Mouse (Mus musculus): ENCODE results near the gene Pik3ap1. TPM values are rescaled to one million over a fixed set of nuclear protein-coding genes. Genes with fewer than 3 reads are reported as not detected.
A peak's percentile ranks its signal among the peaks of the same experiment; 100 is the strongest.

Gene Pik3ap1
- polyA plus RNA-seq, 1 experiment from 2014 or later = 1.9 TPM

DNA sequence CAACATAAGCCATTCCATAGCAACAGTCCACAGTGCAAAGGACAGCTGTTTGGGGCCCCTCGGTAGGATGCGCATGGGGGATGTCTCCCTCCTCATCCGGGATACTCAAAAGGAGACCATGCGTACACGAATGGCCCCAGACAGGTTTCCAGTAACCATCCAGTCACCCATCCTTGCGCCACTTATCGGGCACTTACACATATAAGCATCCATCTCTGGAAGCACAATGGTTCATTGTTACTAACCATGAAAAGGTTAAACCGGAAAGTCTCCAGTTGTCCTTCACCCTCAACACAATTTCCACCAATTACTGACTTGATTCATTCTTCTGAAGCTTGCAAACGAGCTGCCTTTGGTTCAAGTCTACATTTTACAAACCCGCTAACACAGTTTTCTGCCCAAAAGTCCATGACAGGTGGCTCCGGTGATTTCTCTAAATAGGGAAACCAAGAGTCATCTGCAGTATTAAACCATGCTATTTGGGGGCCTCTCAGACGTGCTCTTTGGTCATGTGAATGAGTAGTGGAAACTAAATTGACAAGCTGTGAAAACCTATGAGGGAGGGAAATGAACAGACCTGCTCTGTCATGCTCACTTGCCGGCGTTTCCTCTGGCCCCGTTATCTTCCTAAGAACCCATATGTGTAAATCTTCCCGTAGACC lies 18.6 kb downstream of the Pik3ap1 start:
- Histone ChIP-seq H3K4me2 (replicated peaks) (no peak overlapping the region), H3K4me1 (no peaks in the 10 kb centered on the region), H3K9ac (no peak overlapping the region), H3K27me3 (no peaks in the 10 kb centered on the region; the same call in 1 of the 2 replicates), H3K36me3 (no peaks in the 10 kb centered on the region), H3K4me3 (no peak overlapping the region), H3K27ac (no peak overlapping the region), H3K9me3 (no peaks in the 10 kb centered on the region)
- WGBS = 88% methylated on average over 16 of the region's 16 CpGs
- ATAC-seq (ENCODE audit: low FRiP score, low read depth) = no peak

DNA sequence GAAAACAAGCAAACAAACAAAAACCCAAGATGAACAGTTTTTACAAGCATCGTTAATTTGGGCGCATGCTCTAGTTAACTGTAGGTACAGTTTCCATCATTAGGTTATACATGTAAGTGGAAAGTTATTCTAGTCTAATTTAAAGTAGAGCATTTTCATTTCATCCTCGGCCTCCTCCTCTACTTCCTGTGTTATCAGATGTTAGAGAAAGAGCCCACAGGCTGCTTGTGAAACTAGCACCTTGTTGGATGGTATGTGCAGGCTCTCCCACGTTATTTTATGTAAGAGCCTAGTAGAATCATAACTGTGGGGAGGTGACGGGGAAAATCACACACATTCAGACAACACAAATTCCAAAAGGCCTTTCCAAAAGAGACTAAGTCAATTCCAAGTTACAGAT lies 19.3 kb downstream of the Pik3ap1 start:
- Histone ChIP-seq H3K4me3 (no peak overlapping the region), H3K4me2 (replicated peaks) (no peak overlapping the region), H3K27me3 (no peaks in the 10 kb centered on the region; the same call in 1 of the 2 replicates), H3K27ac (no peak overlapping the region), H3K36me3 (no peaks in the 10 kb centered on the region), H3K9me3 (no peaks in the 10 kb centered on the region), H3K9ac (no peak overlapping the region), H3K4me1 (no peaks in the 10 kb centered on the region)
- ATAC-seq (ENCODE audit: low FRiP score, low read depth) = no peak
- 73% methylated on average over 5 of the region's 5 CpGs for WGBS

DNA sequence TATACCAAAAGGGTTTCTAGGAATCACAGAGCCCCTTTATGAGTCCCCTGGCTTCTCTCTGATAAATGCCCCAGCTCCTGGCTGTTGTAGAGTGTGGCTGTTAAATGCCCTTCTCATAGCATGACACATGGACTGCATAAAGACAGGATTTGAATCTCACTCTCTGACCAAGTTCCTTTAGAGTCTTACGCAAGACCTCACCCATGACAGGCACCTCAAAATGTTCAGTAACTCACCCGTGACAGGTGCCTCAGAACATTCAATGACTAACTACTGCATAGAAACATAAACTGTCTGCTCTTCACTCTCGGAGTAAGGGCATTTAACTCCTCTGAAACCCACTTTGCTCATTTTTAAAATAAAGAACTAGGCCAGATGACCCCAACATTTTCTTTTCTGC lies 20.4 kb downstream of the Pik3ap1 start:
- Histone ChIP-seq H3K9ac (no peak overlapping the region), H3K27ac (no peak overlapping the region), H3K27me3 (no peaks in the 10 kb centered on the region; the same call in 1 of the 2 replicates), H3K36me3 (no peaks in the 10 kb centered on the region), H3K4me3 (no peak overlapping the region), H3K9me3 (no peaks in the 10 kb centered on the region), H3K4me2 (replicated peaks) (no peak overlapping the region), H3K4me1 (no peaks in the 10 kb centered on the region)
- no peak for ATAC-seq (ENCODE audit: low FRiP score, low read depth)
- WGBS = 83% methylated on average over 3 of the region's 3 CpGs

DNA sequence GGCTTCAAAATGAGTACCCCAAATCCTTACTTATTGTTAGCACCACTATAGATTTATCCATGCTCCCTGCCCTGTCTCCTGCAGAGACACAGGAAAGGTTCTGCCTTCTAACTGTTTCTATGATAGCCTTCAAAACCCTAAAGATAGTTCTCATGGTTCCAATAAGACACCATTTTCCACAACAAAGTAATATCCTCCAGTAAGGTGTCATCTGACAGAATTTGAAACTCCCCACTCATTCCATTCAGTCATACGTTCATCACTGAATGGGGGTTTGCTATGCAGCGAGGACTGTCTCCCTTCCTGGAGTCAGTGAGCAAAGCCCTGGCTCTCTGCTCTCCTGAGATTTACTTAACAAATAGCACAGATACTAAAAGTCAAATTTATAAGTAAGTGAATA lies 21.9 kb downstream of the Pik3ap1 start:
- no peaks in the 10 kb centered on the region; the same call in 1 of the 2 replicates for H3K27me3 ChIP-seq
- H3K36me3 ChIP-seq = no peaks in the 10 kb centered on the region
- no peak overlapping the region for H3K9ac ChIP-seq
- no peaks in the 10 kb centered on the region for H3K9me3 ChIP-seq
- no peak for ATAC-seq (ENCODE audit: low FRiP score, low read depth)
- no peak overlapping the region for H3K4me2 ChIP-seq (replicated peaks)
- no peak overlapping the region for H3K27ac ChIP-seq
- H3K4me1 ChIP-seq = no peaks in the 10 kb centered on the region
- no peak overlapping the region for H3K4me3 ChIP-seq
- 82% methylated on average over 2 of the region's 2 CpGs for WGBS

DNA sequence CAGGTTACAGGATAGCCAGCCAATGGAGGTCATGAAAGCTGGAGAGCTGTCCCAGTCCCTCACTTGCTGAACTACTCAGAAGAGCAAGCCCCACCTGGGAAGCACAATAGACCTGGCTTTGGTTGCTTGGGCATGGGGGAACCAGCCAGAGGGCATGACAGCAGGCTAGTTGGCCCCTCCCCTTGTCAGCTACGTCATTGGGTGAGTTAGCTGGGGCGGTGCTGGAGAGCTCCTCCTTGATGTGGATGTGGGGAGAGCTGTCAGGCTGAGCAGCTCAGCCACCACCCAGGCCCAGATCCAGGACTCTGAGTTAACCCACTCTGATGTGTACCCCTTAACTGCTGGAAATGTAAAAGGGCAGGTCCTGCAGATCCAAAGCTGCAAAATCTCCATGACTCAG lies 24.4 kb downstream of the Pik3ap1 start:
- Histone ChIP-seq H3K4me2 (replicated peaks) (no peak overlapping the region), H3K27ac (no peak overlapping the region), H3K4me3 (no peak overlapping the region), H3K9ac (no peak overlapping the region), H3K9me3 (no peaks in the 10 kb centered on the region), H3K36me3 (no peaks in the 10 kb centered on the region), H3K4me1 (no peaks in the 10 kb centered on the region), H3K27me3 (no peaks in the 10 kb centered on the region)
- ATAC-seq (ENCODE audit: low FRiP score, low read depth) = no peak
- WGBS = 0% methylated on average over 2 of the region's 2 CpGs

DNA sequence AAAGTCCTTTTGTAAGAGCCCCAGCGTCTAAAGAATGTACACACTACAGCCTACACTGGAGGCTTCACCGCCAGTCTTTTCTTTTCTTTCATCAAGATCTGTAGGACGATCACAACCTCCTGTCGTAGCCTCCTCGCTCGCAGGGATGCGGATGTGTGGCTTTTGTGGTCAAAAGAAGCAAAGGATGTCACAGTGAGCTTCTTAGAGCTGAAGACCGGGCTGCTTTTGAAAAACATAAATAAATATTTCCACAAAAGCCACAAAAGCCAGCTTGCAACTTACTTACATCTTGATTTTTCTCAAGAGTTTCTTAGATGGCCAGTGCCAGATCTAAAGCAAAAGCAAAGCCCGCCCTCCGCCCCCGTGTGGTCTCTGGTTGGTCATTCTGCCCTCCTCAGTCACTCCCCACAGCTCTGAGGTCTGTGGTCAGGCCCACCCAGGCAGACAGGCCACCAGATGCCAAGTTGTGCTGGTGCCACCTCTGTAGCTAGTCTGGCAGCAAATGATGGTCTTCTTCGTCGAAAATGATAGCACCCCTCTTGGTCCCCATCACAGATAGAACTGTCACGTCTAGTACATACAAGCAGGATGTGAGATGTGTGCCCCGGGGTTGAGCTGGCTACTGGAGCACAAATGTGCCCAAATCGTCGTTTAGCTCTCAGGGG lies 30.5 kb downstream of the Pik3ap1 start:
- WGBS = 86% methylated on average over 17 of the region's 17 CpGs
- no peaks in the 10 kb centered on the region for H3K9me3 ChIP-seq
- no peak for ATAC-seq (ENCODE audit: low FRiP score, low read depth)
- no peak overlapping the region for H3K4me3 ChIP-seq
- H3K27ac ChIP-seq = no peak overlapping the region
- H3K27me3 ChIP-seq = no peaks in the 10 kb centered on the region
- H3K9ac ChIP-seq = no peak overlapping the region
- H3K4me1 ChIP-seq = no peaks in the 10 kb centered on the region
- no peaks in the 10 kb centered on the region for H3K36me3 ChIP-seq
- no peak overlapping the region for H3K4me2 ChIP-seq (replicated peaks)

DNA sequence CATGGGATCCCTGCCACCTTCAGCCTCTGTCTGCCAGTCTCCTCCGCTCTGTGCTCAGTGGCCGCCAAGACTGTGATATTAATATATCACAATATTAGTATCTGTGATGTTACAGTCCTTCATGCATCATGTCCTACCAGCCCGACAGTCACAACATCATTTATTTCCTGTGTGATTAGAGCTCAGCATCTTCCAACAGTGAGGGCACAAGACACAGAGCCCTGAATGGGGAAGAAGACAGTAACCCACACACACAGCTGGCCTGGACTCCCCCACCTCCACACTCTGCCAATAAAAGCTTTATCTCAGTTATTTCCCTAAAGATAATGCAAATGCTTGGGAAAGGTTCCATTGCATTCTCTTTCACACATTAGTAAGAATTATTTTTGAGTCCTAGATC lies 35.3 kb downstream of the Pik3ap1 start:
- no peak overlapping the region for H3K4me2 ChIP-seq (replicated peaks)
- no peak overlapping the region for H3K27ac ChIP-seq
- H3K4me1 ChIP-seq = peaks cover 20% of the 10 kb centered on the region
- no peak for ATAC-seq (ENCODE audit: low FRiP score, low read depth)
- H3K36me3 ChIP-seq = no peaks in the 10 kb centered on the region
- H3K9ac ChIP-seq = no peak overlapping the region
- no peaks in the 10 kb centered on the region for H3K27me3 ChIP-seq
- H3K4me3 ChIP-seq = no peak overlapping the region
- H3K9me3 ChIP-seq = no peaks in the 10 kb centered on the region
- 93% methylated on average over 3 of the region's 3 CpGs for WGBS

DNA sequence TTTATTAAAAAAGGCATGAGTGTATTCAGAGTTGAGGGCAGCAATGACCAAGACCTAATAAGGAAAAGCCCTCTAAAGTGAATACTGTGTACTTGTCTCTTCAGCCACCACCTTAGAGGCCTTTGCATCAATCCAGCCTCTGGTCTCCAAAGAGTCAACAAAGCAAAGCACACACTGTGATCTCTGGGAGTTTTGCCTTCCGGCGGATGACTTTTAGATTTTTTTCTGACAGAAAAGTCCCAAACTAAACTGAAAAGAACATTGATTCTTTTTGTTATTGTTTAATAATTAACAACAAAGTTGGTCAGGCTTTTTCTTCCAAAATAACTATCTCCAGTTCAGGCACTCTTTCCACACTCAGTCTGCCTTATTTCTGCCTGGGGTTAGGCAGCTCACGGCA lies 36.7 kb downstream of the Pik3ap1 start:
- Histone ChIP-seq H3K4me2 (replicated peaks) (no peak overlapping the region), H3K36me3 (no peaks in the 10 kb centered on the region), H3K4me1 (peaks cover 20% of the 10 kb centered on the region), H3K9ac (no peak overlapping the region), H3K9me3 (no peaks in the 10 kb centered on the region), H3K27me3 (no peaks in the 10 kb centered on the region), H3K27ac (no peak overlapping the region), H3K4me3 (no peak overlapping the region)
- 94% methylated on average over 3 of the region's 3 CpGs for WGBS
- no peak for ATAC-seq (ENCODE audit: low FRiP score, low read depth)

DNA sequence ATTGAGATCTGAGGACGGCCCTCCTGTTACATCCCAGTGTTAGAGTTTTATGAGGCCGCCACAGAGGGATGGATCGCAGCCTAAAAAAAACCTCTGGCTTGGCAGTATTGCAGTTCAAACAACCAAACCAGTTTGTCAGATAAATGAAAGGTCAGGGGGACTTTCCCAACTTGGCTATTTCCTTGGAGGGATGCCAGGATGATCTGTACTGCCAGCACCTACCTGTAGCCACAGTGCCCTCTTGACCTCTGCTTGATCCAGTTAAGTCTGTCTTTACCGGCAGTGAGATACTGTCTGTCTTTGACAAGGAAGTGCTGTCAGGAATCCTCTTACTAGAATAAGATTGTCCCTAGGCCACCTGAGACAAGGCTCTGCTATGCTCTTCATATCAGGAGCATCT lies 37.6 kb downstream of the Pik3ap1 start:
- H3K36me3 ChIP-seq = no peaks in the 10 kb centered on the region
- H3K9ac ChIP-seq = no peak overlapping the region
- ATAC-seq (ENCODE audit: low FRiP score, low read depth) = no peak
- 59% methylated on average over 4 of the region's 4 CpGs for WGBS
- H3K27ac ChIP-seq = no peak overlapping the region
- peaks cover 20% of the 10 kb centered on the region for H3K4me1 ChIP-seq
- H3K4me3 ChIP-seq = no peak overlapping the region
- no peak overlapping the region for H3K4me2 ChIP-seq (replicated peaks)
- H3K27me3 ChIP-seq = no peaks in the 10 kb centered on the region
- H3K9me3 ChIP-seq = no peaks in the 10 kb centered on the region

DNA sequence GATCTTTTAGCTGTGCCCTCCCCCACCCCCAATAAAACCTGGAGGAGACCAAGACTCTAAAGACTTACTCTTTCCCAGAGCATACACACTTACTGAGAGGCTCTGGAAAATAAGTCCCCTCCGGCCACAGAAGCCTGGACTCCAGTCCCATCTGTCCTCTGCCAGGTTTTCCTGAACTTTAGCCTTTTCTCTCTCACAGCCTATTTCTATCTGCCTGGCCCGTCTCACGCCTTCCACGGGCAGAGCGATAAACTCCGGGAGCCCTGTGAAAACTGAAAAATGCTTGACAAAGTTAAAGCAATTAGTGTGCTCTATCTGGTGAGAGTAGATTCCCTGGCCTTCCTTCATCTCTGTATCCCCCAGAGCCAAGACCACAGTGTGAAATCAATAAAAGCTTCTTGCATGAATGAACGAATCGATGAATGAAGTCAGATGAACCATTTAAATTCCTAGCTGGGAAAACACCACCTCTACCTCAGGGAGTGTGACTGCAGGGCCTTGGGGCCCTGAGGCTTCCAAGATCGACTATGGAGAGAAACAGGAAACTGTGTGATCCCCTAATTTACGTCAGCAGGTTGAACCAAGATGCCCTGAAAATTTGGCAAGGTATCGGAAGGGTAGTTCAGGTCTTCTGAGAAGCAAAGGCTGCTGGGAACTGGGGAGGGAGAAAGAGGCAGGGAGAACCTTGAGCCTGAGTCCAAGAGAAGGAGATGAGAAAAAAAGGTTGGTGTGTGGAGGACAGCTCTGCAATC lies 38.6 kb downstream of the Pik3ap1 start:
- no peak overlapping the region for H3K4me3 ChIP-seq
- 45% methylated on average over 11 of the region's 11 CpGs for WGBS
- H3K9ac ChIP-seq = no peak overlapping the region
- H3K4me1 ChIP-seq = peaks cover 20% of the 10 kb centered on the region
- no peaks in the 10 kb centered on the region for H3K27me3 ChIP-seq
- no peak for ATAC-seq (ENCODE audit: low FRiP score, low read depth)
- no peaks in the 10 kb centered on the region for H3K9me3 ChIP-seq
- no peak overlapping the region for H3K27ac ChIP-seq
- no peak overlapping the region for H3K4me2 ChIP-seq (replicated peaks)
- no peaks in the 10 kb centered on the region for H3K36me3 ChIP-seq

DNA sequence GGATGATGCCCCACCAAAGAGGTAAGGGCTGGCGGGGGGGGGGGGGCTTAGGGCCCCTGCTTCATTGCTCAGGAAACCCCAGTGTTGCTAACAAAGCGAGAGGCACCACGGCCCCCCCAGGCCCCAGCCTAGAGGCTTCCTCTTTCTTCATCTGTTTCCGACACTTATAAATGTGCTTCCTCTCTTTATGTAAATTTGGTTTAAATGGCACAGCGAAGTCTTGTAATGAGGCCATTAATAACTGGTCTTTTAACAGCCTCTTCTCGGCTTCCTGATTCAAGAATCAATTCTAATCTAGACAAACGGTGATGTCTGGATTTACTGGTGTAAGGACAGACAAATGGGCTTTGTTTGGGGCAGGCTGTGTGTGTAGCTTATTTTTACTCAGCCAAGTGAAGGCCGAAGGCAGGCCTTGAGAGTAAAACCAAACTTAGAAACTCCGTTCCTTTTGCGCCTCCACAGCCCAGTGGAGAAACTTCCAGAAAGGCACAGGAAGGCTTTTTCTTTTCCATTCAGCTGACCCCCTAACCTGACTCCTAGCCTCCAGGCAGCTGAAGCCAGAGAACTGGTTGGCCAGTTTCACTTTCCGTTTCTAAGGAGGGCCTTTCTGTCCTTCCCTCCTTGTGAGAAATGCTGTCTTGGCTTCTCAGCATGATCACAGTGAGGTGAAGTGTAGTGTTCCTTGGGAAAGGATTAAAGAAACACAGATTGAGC lies 39.7 kb downstream of the Pik3ap1 start:
- Histone ChIP-seq H3K9me3 (no peaks in the 10 kb centered on the region), H3K27ac (peak overlapping the region; percentile 55; the same call in 1 of the 2 replicates), H3K4me2 (replicated peaks) (no peak overlapping the region), H3K9ac (no peak overlapping the region), H3K4me3 (no peak overlapping the region), H3K27me3 (no peaks in the 10 kb centered on the region), H3K4me1 (peaks cover 20% of the 10 kb centered on the region), H3K36me3 (no peaks in the 10 kb centered on the region)
- WGBS = 48% methylated on average over 11 of the region's 11 CpGs
- ATAC-seq (ENCODE audit: low FRiP score, low read depth) = no peak

DNA sequence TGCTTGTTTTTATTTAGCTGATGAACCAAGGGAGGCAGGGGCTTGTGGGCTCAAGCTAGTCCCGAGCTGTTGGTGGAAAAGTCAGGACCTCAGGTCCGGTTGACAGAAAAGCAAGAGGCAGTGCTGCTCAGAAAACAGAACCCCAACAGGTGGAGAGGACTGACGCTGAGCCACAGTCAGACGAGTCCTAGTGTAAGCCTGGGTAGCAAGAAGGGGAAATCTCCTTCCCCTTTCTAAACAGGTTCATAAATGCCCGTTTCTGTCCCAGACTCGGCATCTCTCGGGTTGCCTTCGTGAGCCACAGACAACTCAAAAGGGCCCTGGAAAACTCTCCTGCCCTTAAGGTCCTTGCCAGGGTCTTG lies 40.3 kb downstream of the Pik3ap1 start:
- WGBS = 77% methylated on average over 8 of the region's 8 CpGs
- Histone ChIP-seq H3K4me1 (peaks cover 20% of the 10 kb centered on the region), H3K9me3 (no peaks in the 10 kb centered on the region), H3K4me2 (replicated peaks) (no peak overlapping the region), H3K4me3 (no peak overlapping the region), H3K27ac (no peak overlapping the region), H3K9ac (no peak overlapping the region), H3K36me3 (no peaks in the 10 kb centered on the region), H3K27me3 (no peaks in the 10 kb centered on the region)
- no peak for ATAC-seq (ENCODE audit: low FRiP score, low read depth)
